Mouse (Mus musculus) kidney, adult 2 months (tissue): ENCODE measurements around the gene Rita1.

Source experiments
- CTCF ChIP-seq: fragments of 200-500 bp; conservative IDR thresholded peaks from 2 replicates; pipeline ENCODE4 v1.5.1; 2011; ENCODE audit warnings: low read depth, mild to moderate bottlenecking, control low read depth, low read length, moderate library complexity, mixed read lengths; ENCODE audit not compliant: insufficient read depth, insufficient read length
- POLR2A ChIP-seq: fragments of 200-500 bp; IDR thresholded peaks from one replicate; pipeline ENCODE4 v1.6.1; 2011; ENCODE audit warnings: low read depth, low read length, control low read depth

- TF ChIP-seq CTCF (0 out of 2 replicates have a peak, but pooled peaks have one; percentile 20), POLR2A (no peak)
Observed at GRCm38 (mm10) chr5:120648569-120649373, 36.4 kb upstream of the Rita1 start, which contains the start of gene Rasal1.
